Mouse (Mus musculus): ENCODE measurements at regions not wholly inside any gene's neighbourhood (a gene's known extent, or its start where the extent isn't known, plus 50 kb on each side); places are given as distances from the start of the nearest gene placed in this dataset.

GRCm38 (mm10) chr3:58058134-58058533 lies 210.3 kb upstream of the Pfn2 start:
- Histone ChIP-seq H3K4me3 (ENCODE audit: insufficient read depth, low read length) (no peak overlapping the region), H3K4me1 (ENCODE audit: control insufficient read depth, insufficient read depth, low read length) (no peaks in the 10 kb centered on the region), H3K27ac (ENCODE audit: insufficient read depth, low read length) (no peak overlapping the region)
- TF ChIP-seq POLR2A (IDR thresholded peaks at IDR 0.05; ENCODE audit: extremely low read depth, insufficient read depth, low read length) (no peak), CTCF (IDR thresholded peaks at IDR 0.05; ENCODE audit: extremely low read depth, insufficient read depth, low read length) (no peak)

GRCm38 (mm10) chr3:58063852-58064549 lies 216.1 kb upstream of the Pfn2 start:
- Histone ChIP-seq H3K4me1 (ENCODE audit: control insufficient read depth, insufficient read depth, low read length) (no peaks in the 10 kb centered on the region), H3K27ac (ENCODE audit: insufficient read depth, low read length) (no peak overlapping the region), H3K4me3 (ENCODE audit: insufficient read depth, low read length) (no peak overlapping the region)
- no peak for TF ChIP-seq POLR2A (IDR thresholded peaks at IDR 0.05; ENCODE audit: extremely low read depth, insufficient read depth, low read length)
- TF ChIP-seq CTCF (IDR thresholded peaks at IDR 0.05; ENCODE audit: extremely low read depth, insufficient read depth, low read length): no peak

GRCm38 (mm10) chr3:58071574-58071973 lies 223.7 kb upstream of the Pfn2 start:
- Histone ChIP-seq H3K27ac (ENCODE audit: insufficient read depth, low read length) (no peak overlapping the region), H3K4me3 (ENCODE audit: insufficient read depth, low read length) (no peak overlapping the region), H3K4me1 (ENCODE audit: control insufficient read depth, insufficient read depth, low read length) (no peaks in the 10 kb centered on the region)
- TF ChIP-seq POLR2A (IDR thresholded peaks at IDR 0.05; ENCODE audit: extremely low read depth, insufficient read depth, low read length) (no peak), CTCF (IDR thresholded peaks at IDR 0.05; ENCODE audit: extremely low read depth, insufficient read depth, low read length) (no peak)

- Histone ChIP-seq H3K27ac (ENCODE audit: insufficient read depth, low read length) (no peak overlapping the region), H3K4me1 (ENCODE audit: control insufficient read depth, insufficient read depth, low read length) (no peaks in the 10 kb centered on the region), H3K4me3 (ENCODE audit: insufficient read depth, low read length) (no peak overlapping the region)
- TF ChIP-seq CTCF (IDR thresholded peaks at IDR 0.05; ENCODE audit: extremely low read depth, insufficient read depth, low read length) (no peak), POLR2A (IDR thresholded peaks at IDR 0.05; ENCODE audit: extremely low read depth, insufficient read depth, low read length) (no peak)
Measured at GRCm38 (mm10) chr3:58072230-58072839, 224.5 kb upstream of the Pfn2 start.

- Histone ChIP-seq H3K4me1 (ENCODE audit: control insufficient read depth, insufficient read depth, low read length) (no peaks in the 10 kb centered on the region; the same call in 1 of the 2 replicates), H3K4me3 (ENCODE audit: insufficient read depth, low read length) (no peak overlapping the region), H3K27ac (ENCODE audit: insufficient read depth, low read length) (no peak overlapping the region)
- no peak for TF ChIP-seq CTCF (IDR thresholded peaks at IDR 0.05; ENCODE audit: extremely low read depth, insufficient read depth, low read length)
- no peak for TF ChIP-seq POLR2A (IDR thresholded peaks at IDR 0.05; ENCODE audit: extremely low read depth, insufficient read depth, low read length)
Measured at GRCm38 (mm10) chr3:58089344-58090139, 241.7 kb upstream of the Pfn2 start.

- no peak for TF ChIP-seq CTCF (IDR thresholded peaks at IDR 0.05; ENCODE audit: extremely low read depth, insufficient read depth, low read length)
- no peak for TF ChIP-seq POLR2A (IDR thresholded peaks at IDR 0.05; ENCODE audit: extremely low read depth, insufficient read depth, low read length)
- no peak overlapping the region for H3K27ac ChIP-seq (ENCODE audit: insufficient read depth, low read length)
- H3K4me1 ChIP-seq (ENCODE audit: control insufficient read depth, insufficient read depth, low read length): no peaks in the 10 kb centered on the region; the same call in 1 of the 2 replicates
- no peak overlapping the region for H3K4me3 ChIP-seq (ENCODE audit: insufficient read depth, low read length)
Measured at GRCm38 (mm10) chr3:58090396-58090795, 242.5 kb upstream of the Pfn2 start.

GRCm38 (mm10) chr3:58091466-58092176 lies 243.7 kb upstream of the Pfn2 start:
- Histone ChIP-seq H3K4me1 (ENCODE audit: control insufficient read depth, insufficient read depth, low read length) (no peaks in the 10 kb centered on the region; the same call in 1 of the 2 replicates), H3K4me3 (ENCODE audit: insufficient read depth, low read length) (no peak overlapping the region), H3K27ac (ENCODE audit: insufficient read depth, low read length) (0 out of 2 replicates have a peak overlapping the region, but pooled peaks have one; percentile 2)
- TF ChIP-seq POLR2A (IDR thresholded peaks at IDR 0.05; ENCODE audit: extremely low read depth, insufficient read depth, low read length) (no peak), CTCF (IDR thresholded peaks at IDR 0.05; ENCODE audit: extremely low read depth, insufficient read depth, low read length) (no peak)

GRCm38 (mm10) chr3:58110911-58111476 lies 263.1 kb upstream of the Pfn2 start:
- TF ChIP-seq POLR2A (IDR thresholded peaks at IDR 0.05; ENCODE audit: extremely low read depth, insufficient read depth, low read length): no peak
- TF ChIP-seq CTCF (IDR thresholded peaks at IDR 0.05; ENCODE audit: extremely low read depth, insufficient read depth, low read length): no peak
- H3K27ac ChIP-seq (ENCODE audit: insufficient read depth, low read length): no peak overlapping the region
- H3K4me3 ChIP-seq (ENCODE audit: insufficient read depth, low read length): no peak overlapping the region
- no peaks in the 10 kb centered on the region for H3K4me1 ChIP-seq (ENCODE audit: control insufficient read depth, insufficient read depth, low read length)

- TF ChIP-seq CTCF (IDR thresholded peaks at IDR 0.05; ENCODE audit: extremely low read depth, insufficient read depth, low read length) (no peak), POLR2A (IDR thresholded peaks at IDR 0.05; ENCODE audit: extremely low read depth, insufficient read depth, low read length) (no peak)
- Histone ChIP-seq H3K4me1 (ENCODE audit: control insufficient read depth, insufficient read depth, low read length) (no peaks in the 10 kb centered on the region), H3K27ac (ENCODE audit: insufficient read depth, low read length) (no peak overlapping the region), H3K4me3 (ENCODE audit: insufficient read depth, low read length) (no peak overlapping the region)
Measured at GRCm38 (mm10) chr3:58112431-58112856, 264.6 kb upstream of the Pfn2 start.
